ENCODE assay signal across 19 mouse cellular contexts in the genomic region with DNA sequence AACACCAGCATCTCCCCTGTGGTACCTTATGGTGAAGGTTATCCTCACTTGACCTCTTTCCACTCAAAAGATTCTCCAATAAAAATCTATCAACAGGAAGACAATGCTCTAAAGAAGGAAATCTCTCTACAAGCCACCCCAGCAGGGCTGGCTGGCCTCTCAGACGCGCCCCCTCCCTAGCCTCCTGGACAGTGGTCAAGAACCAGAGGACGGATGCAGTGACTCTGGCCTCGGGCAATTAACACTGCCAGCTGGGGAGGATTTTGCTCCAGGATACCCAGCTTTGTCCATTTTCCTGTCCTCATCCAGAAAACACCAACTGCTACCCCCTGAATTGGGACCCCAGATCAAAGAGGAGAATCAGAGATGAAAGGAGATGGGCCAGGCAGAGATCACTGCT. TPM values are rescaled to one million over a fixed set of nuclear protein-coding genes. Genes with fewer than 3 reads are reported as not detected.
A peak's percentile ranks its signal among the peaks of the same experiment; 100 is the strongest.
DNase-seq lines count a peak whose midpoint lies in the region; ATAC-seq lines count a peak whose summit lies in the region.
"Had no signal": no experiment of that assay in that cellular context is flagged by ENCODE, and none has a peak within 500 bp of the region (broad histone marks: within the 10 kb centered on the region; RNA-seq: fewer than 3 reads in every experiment).

No protein-coding gene starts in this region.

- no peak overlapping the region for H3K4me3 ChIP-seq in forebrain, embryonic 12.5 days (replicated peaks)
- H3K4me3 ChIP-seq in hindbrain, embryonic 13.5 days: no peak overlapping the region
- no peak overlapping the region for H3K4me3 ChIP-seq in midbrain, embryonic 14.5 days (replicated peaks; ENCODE audit: low read depth, low read length)
- H3K4me3 ChIP-seq: embryonic facial prominence, embryonic 13.5 days; heart, embryonic 12.5 days; limb, embryonic 13.5 days; liver, embryonic 15.5 days; megakaryocyte, embryonic 14.5 days had no signal

- no peak overlapping the region for H3K4me2 ChIP-seq in forebrain, embryonic 12.5 days
- no peak overlapping the region for H3K4me2 ChIP-seq in hindbrain, embryonic 13.5 days
- no peak overlapping the region for H3K4me2 ChIP-seq in midbrain, embryonic 14.5 days (ENCODE audit: low read length)
- H3K4me2 ChIP-seq: embryonic facial prominence, embryonic 13.5 days; heart, embryonic 12.5 days; limb, embryonic 13.5 days; liver, embryonic 15.5 days had no signal

- no peaks in the 10 kb centered on the region for H3K27me3 ChIP-seq in forebrain, embryonic 12.5 days
- H3K27me3 ChIP-seq in hindbrain, embryonic 13.5 days: no peaks in the 10 kb centered on the region
- H3K27me3 ChIP-seq in midbrain, embryonic 14.5 days (ENCODE audit: control insufficient read depth, insufficient read depth, low read length): no peaks in the 10 kb centered on the region
- H3K27me3 ChIP-seq: embryonic facial prominence, embryonic 13.5 days; heart, embryonic 12.5 days; liver, embryonic 15.5 days had no signal

- peak overlapping the region; percentile 92 for H3K27ac ChIP-seq in forebrain, embryonic 12.5 days
- peak overlapping the region; percentile 87 for H3K27ac ChIP-seq in hindbrain, embryonic 13.5 days
- H3K27ac ChIP-seq in midbrain, embryonic 14.5 days (replicated peaks; ENCODE audit: low read depth, low read length): peak overlapping the region; percentile 79
- H3K27ac ChIP-seq: embryonic facial prominence, embryonic 13.5 days; limb, embryonic 13.5 days; liver, embryonic 15.5 days had no signal

- H3K9ac ChIP-seq in forebrain, embryonic 12.5 days: no peak overlapping the region
- no peak overlapping the region for H3K9ac ChIP-seq in hindbrain, embryonic 13.5 days
- no peak overlapping the region for H3K9ac ChIP-seq in midbrain, embryonic 14.5 days (replicated peaks; ENCODE audit: low read length)
- H3K9ac ChIP-seq: embryonic facial prominence, embryonic 13.5 days; heart, embryonic 12.5 days; limb, embryonic 13.5 days; liver, embryonic 15.5 days had no signal

- no peaks in the 10 kb centered on the region for H3K36me3 ChIP-seq in forebrain, embryonic 12.5 days (replicated peaks)
- peaks cover 4% of the 10 kb centered on the region; the same call in 1 of the 2 replicates for H3K36me3 ChIP-seq in hindbrain, embryonic 13.5 days
- no peaks in the 10 kb centered on the region for H3K36me3 ChIP-seq in midbrain, embryonic 14.5 days (ENCODE audit: control insufficient read depth, insufficient read depth, low read length)
- H3K36me3 ChIP-seq: embryonic facial prominence, embryonic 13.5 days; G1E; heart, embryonic 12.5 days; limb, embryonic 13.5 days; liver, embryonic 15.5 days had no signal

- 63% methylated on average over 4 of the region's 4 CpGs for WGBS in forebrain, embryonic 12.5 days
- 44% methylated on average over 4 of the region's 4 CpGs for WGBS in hindbrain, embryonic 13.5 days
- 66% methylated on average over 4 of the region's 4 CpGs for WGBS in midbrain, embryonic 14.5 days

- 0 out of 2 replicates have a peak, but pooled peaks have one; percentile 34 for ATAC-seq in forebrain, embryonic 12.5 days (ENCODE audit: low FRiP score)
- ATAC-seq in hindbrain, embryonic 13.5 days (ENCODE audit: low FRiP score): no peak
- ATAC-seq in midbrain, embryonic 14.5 days (ENCODE audit: low FRiP score, low TSS enrichment): no peak
- ATAC-seq: CD4-positive, CD25-positive, alpha-beta regulatory T cell, adult 4 months; intestine, embryonic 16.5 days; lung, postnatal 0 days had no signal

- no peaks in the 10 kb centered on the region for H3K9me3 ChIP-seq in forebrain, embryonic 12.5 days
- no peaks in the 10 kb centered on the region for H3K9me3 ChIP-seq in hindbrain, embryonic 13.5 days
- no peaks in the 10 kb centered on the region for H3K9me3 ChIP-seq in midbrain, embryonic 14.5 days (ENCODE audit: control insufficient read depth, low read length)
- H3K9me3 ChIP-seq: embryonic facial prominence, embryonic 13.5 days; G1E; heart, embryonic 12.5 days; limb, embryonic 13.5 days; liver, embryonic 15.5 days; megakaryocyte, embryonic 14.5 days had no signal

- peak; percentile 66 to 75 for DNase-seq in cerebellum, postnatal 10 days
- no peak for DNase-seq in cerebellum, adult 11 months
- DNase-seq in midbrain, embryonic 14.5 days: no peak
- DNase-seq in thymus, postnatal 10 days (ENCODE audit: low spot score in 2 of 2): no peak
- DNase-seq in kidney, adult 18-20 months: no peak
- DNase-seq in embryo, embryonic 11 days: no peak
- DNase-seq: cerebellum, adult 11-12 months; kidney, postnatal 10 days had no signal

- peaks cover 35% of the 10 kb centered on the region for H3K4me1 ChIP-seq in forebrain, embryonic 12.5 days
- H3K4me1 ChIP-seq in hindbrain, embryonic 13.5 days (replicated peaks): peaks cover 45% of the 10 kb centered on the region
- peaks cover 41% of the 10 kb centered on the region for H3K4me1 ChIP-seq in midbrain, embryonic 14.5 days (ENCODE audit: control insufficient read depth, insufficient read depth, low read length)
- H3K4me1 ChIP-seq: embryonic facial prominence, embryonic 13.5 days; heart, embryonic 12.5 days; liver, embryonic 15.5 days; megakaryocyte, embryonic 14.5 days had no signal

RNA-seq across cellular contexts. Expression of gene Nfasc, which starts 44.7 kb away (rescaled TPM):
- polyA plus RNA-seq in forebrain, embryonic 12.5 days (2016; fragmentation: Nextera tagmentation; extraction: Ambion mirVana): 31.9 and 35.5 TPM in 2 replicates
- polyA plus RNA-seq in hindbrain, embryonic 13.5 days (2015; fragmentation: Nextera tagmentation; extraction: Ambion mirVana): 44.3 and 45.3 TPM in 2 replicates
- 37.8 and 48.6 TPM in 2 replicates for polyA plus RNA-seq in midbrain, embryonic 14.5 days (2014; fragmentation: Nextera tagmentation; extraction: Ambion mirVana)
- polyA plus RNA-seq: CD4-positive, CD25-positive, alpha-beta regulatory T cell, adult 4 months; G1E had no signal

Comparison
In these comparisons a context has a peak if more than half of its experiments do, and no peak if none do; other contexts are left out.
1. DNase-seq: peak in cerebellum, postnatal 10 days (2 of 2); none in cerebellum, adult 11 months (single experiment), midbrain, embryonic 14.5 days (single experiment), thymus, postnatal 10 days (0 of 2), kidney, adult 18-20 months (single experiment) and embryo, embryonic 11 days (single experiment).
2. Peak in every context shown above with its lines, with median percentiles within 50 percentile points of each other: H3K27ac ChIP-seq.